Mouse (Mus musculus): ENCODE results near the gene Gabbr2.

The Gabbr2 gene

DNA sequence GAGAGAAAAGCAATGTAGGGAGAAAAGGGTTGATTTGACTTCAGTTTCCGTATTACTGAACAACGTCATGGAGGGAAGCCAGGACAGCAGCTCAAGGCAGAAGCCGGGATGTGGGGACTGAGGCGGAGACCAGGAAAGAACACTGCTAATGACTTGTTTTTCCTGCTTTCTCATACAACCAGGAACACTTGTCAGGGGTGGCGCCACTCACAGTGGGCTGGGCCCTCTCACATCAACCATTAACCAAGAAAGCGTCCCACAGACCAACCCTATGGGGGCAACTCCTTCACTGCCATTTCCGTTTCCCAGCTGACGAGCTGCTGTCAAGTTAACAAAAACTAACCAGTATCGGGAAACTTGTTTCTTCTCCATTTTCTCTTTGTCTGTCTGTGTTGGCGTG, 18.4 kb downstream of the Gabbr2 start:
- Histone ChIP-seq H3K27me3 (ENCODE audit: control insufficient read depth, insufficient read depth, low read length, poor library complexity, severe bottlenecking) (no peaks in the 10 kb centered on the region), H3K36me3 (ENCODE audit: control insufficient read depth, insufficient read depth, low read length, poor library complexity, severe bottlenecking) (no peaks in the 10 kb centered on the region)
- no peak for DNase-seq (ENCODE audit: low read depth, low spot score)

DNA sequence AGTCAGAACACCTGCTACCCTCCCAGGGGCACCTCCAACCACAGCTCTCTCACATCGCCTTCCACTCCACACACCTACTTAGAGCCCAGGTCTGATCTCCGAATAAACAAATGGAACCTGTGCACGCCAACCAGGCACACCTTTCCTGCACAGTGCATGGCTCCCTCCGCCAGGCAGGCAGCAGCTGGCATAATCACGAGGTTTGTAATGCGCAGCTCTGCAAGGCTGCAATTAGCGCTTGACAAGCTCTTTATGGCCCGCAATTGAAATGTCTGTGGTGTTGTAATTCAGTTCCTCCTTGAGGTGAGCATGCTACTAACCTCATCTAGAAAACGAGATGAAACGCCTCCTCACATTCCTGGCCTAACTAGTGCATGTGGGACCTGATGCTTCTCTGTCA, 23.7 kb downstream of the Gabbr2 start:
- no peak for DNase-seq (ENCODE audit: low read depth, low spot score)
- Histone ChIP-seq H3K27me3 (ENCODE audit: control insufficient read depth, insufficient read depth, low read length, poor library complexity, severe bottlenecking) (no peaks in the 10 kb centered on the region), H3K36me3 (ENCODE audit: control insufficient read depth, insufficient read depth, low read length, poor library complexity, severe bottlenecking) (no peaks in the 10 kb centered on the region)

DNA sequence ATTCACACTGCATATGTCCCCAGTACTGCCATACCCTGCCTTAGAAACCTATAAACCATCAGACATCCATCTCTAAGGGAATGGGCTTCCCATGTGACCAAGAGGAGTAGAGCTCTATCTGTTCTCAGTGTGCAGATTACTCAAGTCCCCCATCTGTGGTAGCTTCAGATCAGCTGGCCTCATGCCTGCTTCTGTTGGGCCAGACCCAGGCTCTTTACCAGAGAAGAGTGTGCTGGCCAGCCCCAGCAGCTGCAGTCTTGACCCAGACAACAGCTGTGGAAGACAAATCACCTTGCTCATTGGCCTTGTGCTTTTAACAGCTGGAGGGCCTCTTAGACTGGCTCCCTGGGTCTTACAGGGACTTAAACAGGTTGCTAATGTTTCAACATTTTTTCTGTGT, 25.1 kb downstream of the Gabbr2 start:
- no peak for DNase-seq (ENCODE audit: low read depth, low spot score)
- no peaks in the 10 kb centered on the region for H3K27me3 ChIP-seq (ENCODE audit: control insufficient read depth, insufficient read depth, low read length, poor library complexity, severe bottlenecking)

DNA sequence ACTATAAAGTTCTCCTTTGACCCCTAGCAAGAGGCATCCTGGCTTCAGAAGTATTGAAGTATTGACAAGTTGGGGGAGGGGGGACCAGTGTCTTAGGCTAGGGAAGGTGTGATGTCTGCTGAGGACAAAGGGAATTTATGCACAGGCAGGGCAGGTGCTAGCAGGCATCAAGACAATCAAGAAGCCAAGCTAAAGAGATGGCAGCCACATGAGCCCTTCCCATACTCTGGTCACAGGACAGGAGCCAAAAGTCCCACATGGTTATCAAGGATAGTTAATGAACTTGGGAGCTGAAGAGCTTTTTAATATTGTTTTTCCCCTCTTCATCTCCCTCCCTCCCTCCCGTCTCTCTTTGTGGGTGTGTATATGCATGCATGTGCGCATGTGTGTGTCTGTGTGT, 30.3 kb downstream of the Gabbr2 start:
- Histone ChIP-seq H3K36me3 (ENCODE audit: control insufficient read depth, insufficient read depth, low read length, poor library complexity, severe bottlenecking) (no peaks in the 10 kb centered on the region), H3K27me3 (ENCODE audit: control insufficient read depth, insufficient read depth, low read length, poor library complexity, severe bottlenecking) (no peaks in the 10 kb centered on the region)
- no peak for DNase-seq (ENCODE audit: low read depth, low spot score)

More for the DNA sequence above, 25.1 kb downstream of the Gabbr2 start:
- no peaks in the 10 kb centered on the region for H3K36me3 ChIP-seq (ENCODE audit: control insufficient read depth, insufficient read depth, low read length, poor library complexity, severe bottlenecking)

DNA sequence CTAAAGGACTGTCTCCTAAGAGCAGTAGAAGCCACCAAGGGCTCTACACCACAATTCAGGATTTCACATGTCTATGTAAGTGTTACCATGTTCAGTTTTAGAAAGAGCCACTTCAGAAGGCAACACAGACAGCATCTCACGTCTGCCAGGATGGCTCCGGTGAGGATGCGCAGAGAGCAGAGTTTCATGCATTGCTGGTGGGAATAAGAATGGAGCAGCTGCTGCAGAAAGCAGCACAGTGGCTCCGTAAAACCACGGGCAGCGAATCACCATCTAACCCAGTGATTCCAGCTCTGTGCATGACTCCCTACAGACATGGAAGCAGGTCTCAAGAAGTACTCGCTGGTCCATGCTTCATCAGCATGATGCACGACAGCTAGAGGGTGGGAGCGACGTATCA, 31.5 kb downstream of the Gabbr2 start:
- no peaks in the 10 kb centered on the region for H3K27me3 ChIP-seq (ENCODE audit: control insufficient read depth, insufficient read depth, low read length, poor library complexity, severe bottlenecking)
- no peaks in the 10 kb centered on the region for H3K36me3 ChIP-seq (ENCODE audit: control insufficient read depth, insufficient read depth, low read length, poor library complexity, severe bottlenecking)
- DNase-seq (ENCODE audit: low read depth, low spot score) = no peak

DNA sequence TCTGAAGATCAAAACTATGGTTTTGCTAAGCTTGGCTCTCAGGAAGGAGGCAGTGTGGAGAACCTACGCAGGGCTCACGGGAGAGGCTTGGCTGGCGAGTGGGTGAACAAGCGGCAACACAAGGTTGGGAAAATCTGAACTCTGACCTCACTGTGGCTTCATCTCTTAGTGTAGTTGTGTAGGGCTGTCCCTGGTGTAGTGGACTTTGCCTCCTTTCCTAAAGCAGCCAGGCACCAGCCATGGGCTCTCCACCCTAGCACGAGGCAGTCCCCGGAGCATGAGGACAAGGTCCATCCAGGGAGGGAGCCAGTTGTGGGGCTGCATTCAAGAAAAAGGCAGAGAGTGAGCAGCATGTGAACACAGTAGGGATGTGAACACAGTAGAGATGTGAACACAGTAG, 31.9 kb downstream of the Gabbr2 start:
- no peaks in the 10 kb centered on the region for H3K27me3 ChIP-seq (ENCODE audit: control insufficient read depth, insufficient read depth, low read length, poor library complexity, severe bottlenecking)
- no peak for DNase-seq (ENCODE audit: low read depth, low spot score)
- H3K36me3 ChIP-seq (ENCODE audit: control insufficient read depth, insufficient read depth, low read length, poor library complexity, severe bottlenecking) = no peaks in the 10 kb centered on the region

DNA sequence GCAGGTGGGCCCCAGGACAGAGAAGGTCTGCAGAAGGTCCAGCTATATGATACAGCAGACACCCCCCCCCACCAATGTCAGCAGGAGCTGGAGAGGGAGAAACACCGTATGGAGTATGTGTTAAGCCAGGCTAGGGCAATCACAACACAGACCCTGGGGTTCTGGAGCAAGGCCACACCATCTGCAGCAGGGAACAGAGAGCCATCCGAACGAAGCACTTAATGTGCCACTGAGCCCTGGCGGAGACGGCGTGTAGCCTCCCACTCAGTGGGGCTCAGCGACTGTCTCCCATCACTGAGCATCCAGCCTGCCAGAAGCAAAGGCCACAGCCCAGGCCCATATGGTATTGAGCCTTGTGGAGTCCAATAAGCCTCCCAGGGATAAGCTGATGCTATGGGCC, 33.7 kb downstream of the Gabbr2 start:
- H3K36me3 ChIP-seq (ENCODE audit: control insufficient read depth, insufficient read depth, low read length, poor library complexity, severe bottlenecking) = no peaks in the 10 kb centered on the region
- DNase-seq (ENCODE audit: low read depth, low spot score) = no peak
- no peaks in the 10 kb centered on the region for H3K27me3 ChIP-seq (ENCODE audit: control insufficient read depth, insufficient read depth, low read length, poor library complexity, severe bottlenecking)

DNA sequence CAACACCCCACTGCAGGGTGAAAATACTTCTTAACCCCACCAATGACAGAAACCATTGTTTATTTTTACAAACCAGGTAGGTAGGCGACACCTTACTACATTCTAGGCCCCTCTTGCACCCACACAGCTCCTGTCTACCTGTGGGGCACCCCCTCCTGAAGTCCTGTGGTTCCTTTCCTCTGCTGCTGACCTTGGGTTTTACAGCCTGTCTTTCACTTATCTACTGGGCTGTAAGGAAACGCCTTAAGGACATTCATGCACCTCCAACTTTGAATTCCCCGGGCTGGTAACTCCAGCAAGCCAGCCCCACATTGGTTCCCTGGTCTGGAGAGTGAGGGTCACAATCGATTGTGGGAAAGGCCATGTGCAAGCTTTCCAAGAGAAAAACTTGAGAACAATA, 34.7 kb downstream of the Gabbr2 start:
- no peaks in the 10 kb centered on the region for H3K27me3 ChIP-seq (ENCODE audit: control insufficient read depth, insufficient read depth, low read length, poor library complexity, severe bottlenecking)
- H3K36me3 ChIP-seq (ENCODE audit: control insufficient read depth, insufficient read depth, low read length, poor library complexity, severe bottlenecking) = no peaks in the 10 kb centered on the region
- DNase-seq (ENCODE audit: low read depth, low spot score) = no peak

DNA sequence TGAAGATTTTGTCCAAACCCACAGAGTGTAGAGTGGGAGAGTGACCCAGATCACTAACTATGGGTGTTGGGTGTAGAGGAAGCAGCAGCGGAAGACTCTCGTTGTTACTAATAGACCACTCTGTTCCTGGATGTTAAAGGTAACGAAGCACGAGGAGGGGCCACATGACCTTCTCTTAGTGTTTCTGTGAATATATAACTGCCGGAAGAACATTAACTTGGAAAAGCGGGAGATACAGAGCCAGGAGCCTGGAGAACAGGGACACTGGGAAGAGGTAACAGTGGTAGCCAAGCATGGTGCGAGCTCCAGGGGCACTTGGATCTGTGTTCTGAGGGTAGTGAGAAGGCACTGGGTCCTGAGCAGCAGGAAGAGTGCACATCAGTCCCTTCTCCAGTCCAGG, 38.7 kb downstream of the Gabbr2 start:
- Histone ChIP-seq H3K36me3 (ENCODE audit: control insufficient read depth, insufficient read depth, low read length, poor library complexity, severe bottlenecking) (no peaks in the 10 kb centered on the region), H3K27me3 (ENCODE audit: control insufficient read depth, insufficient read depth, low read length, poor library complexity, severe bottlenecking) (no peaks in the 10 kb centered on the region)
- no peak for DNase-seq (ENCODE audit: low read depth, low spot score)

DNA sequence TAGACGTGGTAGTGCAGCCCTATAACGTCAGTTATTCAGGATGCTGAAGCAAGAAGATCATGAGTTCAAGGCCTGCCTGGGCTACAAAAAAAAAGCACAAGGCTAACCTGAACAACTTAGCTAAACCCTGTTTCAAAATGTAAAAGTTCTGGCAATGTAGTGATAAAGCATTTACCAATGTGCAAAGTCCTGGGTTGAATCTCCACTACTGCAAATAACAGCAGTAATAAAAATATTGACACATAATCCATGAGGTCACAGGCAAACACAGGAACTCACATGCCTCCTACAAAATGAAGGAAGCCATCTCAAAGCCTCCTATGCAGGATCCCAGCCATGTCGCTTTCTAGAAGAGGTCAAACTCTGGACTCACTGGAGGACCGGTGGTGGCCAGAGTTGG, 39.1 kb downstream of the Gabbr2 start:
- no peaks in the 10 kb centered on the region for H3K36me3 ChIP-seq (ENCODE audit: control insufficient read depth, insufficient read depth, low read length, poor library complexity, severe bottlenecking)
- no peaks in the 10 kb centered on the region for H3K27me3 ChIP-seq (ENCODE audit: control insufficient read depth, insufficient read depth, low read length, poor library complexity, severe bottlenecking)
- no peak for DNase-seq (ENCODE audit: low read depth, low spot score)

DNA sequence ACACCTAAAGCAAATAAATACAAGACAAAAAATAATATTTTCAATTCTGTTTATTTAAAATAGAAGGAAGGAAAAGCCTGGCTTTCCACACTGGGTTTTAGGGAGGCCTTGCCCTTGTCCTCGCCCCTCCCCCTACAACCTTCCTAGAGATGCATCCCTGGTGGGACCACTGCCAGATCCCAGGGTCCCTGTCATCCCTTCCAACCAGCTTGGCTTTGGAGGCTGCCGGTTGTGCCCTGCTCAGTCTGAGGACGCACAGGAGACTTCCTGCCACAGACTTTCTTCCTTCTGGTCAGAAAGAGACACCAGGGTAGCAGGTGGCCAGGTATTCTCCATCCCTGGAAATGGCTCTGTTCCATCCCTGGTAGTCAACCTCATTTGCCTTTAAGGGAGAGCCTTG, 57.4 kb downstream of the Gabbr2 start:
- no peaks in the 10 kb centered on the region for H3K27me3 ChIP-seq (ENCODE audit: control insufficient read depth, insufficient read depth, low read length, poor library complexity, severe bottlenecking)
- DNase-seq (ENCODE audit: low read depth, low spot score) = no peak

DNA sequence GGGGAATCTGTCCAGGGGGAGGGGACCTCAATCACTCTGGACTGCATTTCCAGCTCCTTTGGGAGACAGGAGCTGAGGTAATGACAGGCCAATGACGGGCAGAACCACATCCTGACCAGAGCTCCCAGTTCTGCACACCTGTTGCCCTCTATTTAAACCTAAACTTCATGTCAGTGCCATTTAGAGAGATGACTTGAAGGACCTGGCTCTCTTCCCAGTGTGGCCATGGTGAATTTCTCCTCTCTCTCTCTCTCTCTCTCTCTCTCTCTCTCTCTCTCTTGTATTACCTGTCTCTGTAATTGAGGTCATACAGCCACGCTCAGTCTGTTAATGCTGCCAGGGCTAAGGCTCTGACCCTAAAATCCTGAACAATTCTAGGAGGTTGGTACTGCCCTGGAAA, 58.1 kb downstream of the Gabbr2 start:
- DNase-seq (ENCODE audit: low read depth, low spot score) = no peak
- Histone ChIP-seq H3K36me3 (ENCODE audit: control insufficient read depth, insufficient read depth, low read length, poor library complexity, severe bottlenecking) (no peaks in the 10 kb centered on the region), H3K27me3 (ENCODE audit: control insufficient read depth, insufficient read depth, low read length, poor library complexity, severe bottlenecking) (no peaks in the 10 kb centered on the region)

More for the DNA sequence above, 57.4 kb downstream of the Gabbr2 start:
- H3K36me3 ChIP-seq (ENCODE audit: control insufficient read depth, insufficient read depth, low read length, poor library complexity, severe bottlenecking) = no peaks in the 10 kb centered on the region

DNA sequence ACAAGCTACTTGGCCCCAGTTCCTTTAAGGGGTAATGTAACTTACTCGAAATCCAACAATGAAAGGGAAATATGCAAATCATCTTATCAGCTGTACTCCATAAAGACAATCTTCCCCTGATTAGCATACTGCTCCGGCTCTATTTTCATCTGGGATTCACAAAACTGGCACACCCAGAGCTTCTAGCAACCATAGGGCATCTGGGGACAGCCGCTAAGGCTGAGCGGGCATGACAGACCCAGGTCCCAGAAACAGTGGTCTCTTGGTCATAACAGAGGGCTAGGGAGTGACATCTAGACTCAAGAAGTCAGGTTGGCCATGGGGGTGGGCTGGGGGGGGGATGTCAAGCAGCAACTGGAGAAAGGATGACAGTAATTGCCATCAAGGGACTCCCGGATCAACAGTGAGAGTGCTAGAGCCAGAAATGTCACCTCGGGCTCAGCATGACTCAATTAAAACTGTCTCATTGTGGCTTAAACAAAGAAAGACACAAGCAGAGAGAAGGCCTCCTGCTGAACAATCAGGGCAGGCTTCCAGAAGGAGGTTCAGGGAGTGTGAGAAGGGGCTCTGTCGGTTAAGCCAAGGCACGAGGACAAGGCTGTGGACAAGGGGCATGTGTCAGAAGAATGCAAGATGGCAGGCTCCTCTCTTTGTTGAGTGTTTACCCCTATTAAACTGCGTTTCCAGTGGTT, 59.8 kb downstream of the Gabbr2 start:
- no peaks in the 10 kb centered on the region for H3K27me3 ChIP-seq (ENCODE audit: control insufficient read depth, insufficient read depth, low read length, poor library complexity, severe bottlenecking)
- no peaks in the 10 kb centered on the region for H3K36me3 ChIP-seq (ENCODE audit: control insufficient read depth, insufficient read depth, low read length, poor library complexity, severe bottlenecking)
- no peak for DNase-seq (ENCODE audit: low read depth, low spot score)

DNA sequence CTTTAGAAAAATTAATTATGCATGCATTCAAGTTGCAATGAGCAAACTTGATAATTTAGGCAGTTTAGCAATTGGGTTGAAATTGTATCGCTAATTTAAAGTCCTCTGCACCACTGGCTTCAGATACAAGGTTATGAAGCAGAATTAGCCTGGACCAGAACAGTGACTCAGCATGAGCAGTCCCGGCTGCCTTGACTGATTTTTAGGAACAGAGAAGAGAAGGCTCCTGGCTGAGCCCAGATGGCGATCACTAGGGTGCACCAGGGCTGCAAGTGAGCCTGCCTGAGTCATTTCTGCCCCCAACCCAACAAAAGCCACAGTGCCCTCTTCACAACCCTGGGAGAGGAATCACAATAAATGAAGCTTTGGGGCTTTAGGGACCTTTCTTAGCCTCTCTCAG, 63.6 kb downstream of the Gabbr2 start:
- no peaks in the 10 kb centered on the region for H3K27me3 ChIP-seq (ENCODE audit: control insufficient read depth, insufficient read depth, low read length, poor library complexity, severe bottlenecking)
- no peak for DNase-seq (ENCODE audit: low read depth, low spot score)
- no peaks in the 10 kb centered on the region for H3K36me3 ChIP-seq (ENCODE audit: control insufficient read depth, insufficient read depth, low read length, poor library complexity, severe bottlenecking)

DNA sequence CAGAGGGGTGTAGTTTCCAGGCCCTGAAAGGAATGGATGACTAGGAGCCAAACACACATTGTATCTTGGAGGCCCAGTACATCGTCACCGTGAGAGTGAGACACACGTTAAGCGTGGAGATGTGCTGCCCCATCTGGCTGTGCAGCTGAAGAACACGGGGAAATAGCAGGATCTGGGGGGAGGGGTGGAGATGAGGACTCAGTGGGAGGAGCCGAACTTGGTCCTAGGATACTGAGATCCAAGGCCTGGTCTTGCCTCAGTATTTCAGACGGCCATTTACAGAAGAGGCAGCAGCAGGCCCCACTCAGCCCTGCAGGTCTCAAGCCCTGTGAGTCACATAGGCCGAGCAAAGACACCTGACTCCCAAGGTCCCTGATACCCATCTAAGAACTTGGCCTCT, 72.5 kb downstream of the Gabbr2 start:
- Histone ChIP-seq H3K27me3 (ENCODE audit: control insufficient read depth, insufficient read depth, low read length, poor library complexity, severe bottlenecking) (no peaks in the 10 kb centered on the region), H3K36me3 (ENCODE audit: control insufficient read depth, insufficient read depth, low read length, poor library complexity, severe bottlenecking) (no peaks in the 10 kb centered on the region)
- DNase-seq (ENCODE audit: low read depth, low spot score) = no peak

DNA sequence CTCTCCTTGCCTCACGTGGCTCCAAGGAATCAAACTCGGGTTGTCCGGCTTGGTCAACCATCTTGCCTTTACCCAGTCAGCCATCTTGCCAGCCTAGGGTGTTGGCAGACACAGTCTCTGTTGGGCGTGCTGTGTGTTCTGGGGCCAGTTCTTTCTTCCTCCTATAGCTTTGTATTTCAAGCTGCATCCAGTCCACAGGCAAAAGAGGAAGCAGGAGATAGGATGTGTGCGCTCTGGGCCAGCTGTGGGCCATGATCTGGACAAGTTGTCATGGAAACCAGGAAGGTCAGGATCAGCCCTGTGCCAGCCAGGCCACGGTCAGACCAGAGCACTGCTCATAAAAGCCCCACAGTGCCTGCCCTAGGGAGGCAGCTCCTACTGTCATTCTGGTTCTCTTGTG, 74.9 kb downstream of the Gabbr2 start:
- no peaks in the 10 kb centered on the region for H3K27me3 ChIP-seq (ENCODE audit: control insufficient read depth, insufficient read depth, low read length, poor library complexity, severe bottlenecking)
- no peak for DNase-seq (ENCODE audit: low read depth, low spot score)
- H3K36me3 ChIP-seq (ENCODE audit: control insufficient read depth, insufficient read depth, low read length, poor library complexity, severe bottlenecking) = no peaks in the 10 kb centered on the region
